Mouse (Mus musculus) limb, embryonic 13.5 days (tissue): ENCODE results near the gene Msmb. TPM values are rescaled to one million over a fixed set of nuclear protein-coding genes. Genes with fewer than 3 reads are reported as not detected.
A peak's percentile ranks its signal among the peaks of the same experiment; 100 is the strongest.

Experiments
- ATAC-seq: fragments of 200-750 bp; cut with Nextera tagmentation; 2 replicates; pipeline ENCODE4 v1.8.0; 2017; ENCODE audit warnings: low read depth, moderate number of reproducible peaks, moderate TSS enrichment; ENCODE audit not compliant: low FRiP score
- H3K27ac ChIP-seq: fragments of 300-500 bp; sonication (generic); 2 replicates; pipeline ENCODE4 v1.5.1; 2015; ENCODE audit warnings: inconsistent platforms, mild to moderate bottlenecking, moderate library complexity
- H3K27me3 ChIP-seq: fragments of 300-500 bp; sonication (generic); 2 replicates; pipeline ENCODE4 v1.6.1; 2015; ENCODE audit warnings: mild to moderate bottlenecking, inconsistent platforms
- H3K36me3 ChIP-seq: fragments of 300-500 bp; sonication (generic); 2 replicates; pipeline ENCODE4 v1.6.1; 2015; ENCODE audit warnings: inconsistent platforms, mild to moderate bottlenecking, moderate library complexity
- H3K4me1 ChIP-seq: fragments of 300-500 bp; sonication (generic); 2 replicates; pipeline ENCODE4 v1.6.1; 2015; ENCODE audit warnings: inconsistent platforms
- H3K4me2 ChIP-seq: fragments of 300-500 bp; sonication (generic); replicated peaks from 2 replicates; pipeline ENCODE4 v1.6.1; 2015; ENCODE audit warnings: inconsistent platforms, mild to moderate bottlenecking, moderate library complexity
- H3K4me3 ChIP-seq: fragments of 300-500 bp; sonication (generic); 2 replicates; pipeline ENCODE4 v1.5.1; 2015; ENCODE audit warnings: moderate library complexity, mild to moderate bottlenecking, inconsistent platforms
- H3K9ac ChIP-seq: fragments of 300-500 bp; sonication (generic); 2 replicates; pipeline ENCODE4 v1.6.1; 2015; ENCODE audit warnings: mild to moderate bottlenecking, inconsistent platforms
- H3K9me3 ChIP-seq: fragments of 300-500 bp; sonication (generic); 2 replicates; pipeline ENCODE4 v1.6.1; 2016; ENCODE audit warnings: inconsistent platforms
- WGBS: fragments of 180-500 bp; shearing (Covaris S2); methylation state at CpG from one replicate; pipeline ENCODE4 v1.1.7; 2015; 5-methylcytosine and 5-hydroxymethylcytosine counted together
- polyA plus RNA-seq: library from polyadenylated mRNA; unstranded; fragments of >200 nt; fragmentation: Nextera tagmentation; extraction: Ambion mirVana; gene quantifications from 2 replicates; pipeline ENCODE4 v1.2.1, GENCODE M21; 2015

The Msmb gene
- polyA plus RNA-seq, 1 experiment from 2014 or later = not detected

DNA sequence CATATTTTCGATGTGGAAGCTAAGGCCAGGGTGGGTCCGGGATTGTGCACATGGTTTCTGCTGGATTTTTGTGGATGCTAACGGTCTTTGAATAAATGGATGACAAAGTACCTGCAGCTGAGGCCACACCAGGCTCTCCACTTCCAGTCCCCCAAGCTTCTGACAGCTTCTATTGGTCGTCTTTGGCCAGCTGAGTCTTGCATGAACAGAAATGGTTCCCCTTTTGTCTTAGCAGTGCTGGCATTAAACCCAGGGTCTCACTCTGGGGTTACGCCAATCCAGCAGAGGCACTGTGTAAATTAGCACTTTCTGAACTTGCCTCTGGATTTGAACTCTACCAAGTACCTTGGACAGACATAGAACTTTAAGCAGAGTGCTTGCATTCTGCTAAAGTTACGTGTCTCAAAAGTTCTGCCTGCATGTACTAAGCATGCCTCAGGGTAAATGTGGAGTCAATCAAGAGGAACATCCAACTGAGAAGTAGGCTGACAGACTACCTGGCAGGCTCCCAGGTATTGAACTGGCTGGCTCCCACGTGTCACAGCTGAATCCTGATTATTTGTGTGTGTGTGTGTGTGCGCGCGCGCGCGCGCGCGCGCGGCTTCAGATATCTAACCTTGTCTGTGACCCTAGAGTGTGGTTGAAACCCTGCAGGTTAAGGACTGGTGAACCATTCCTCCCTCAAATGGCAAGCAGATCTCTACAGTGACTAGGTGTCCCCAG is 10.6 kb downstream of the Msmb start:
- no peaks in the 10 kb centered on the region for H3K4me1 ChIP-seq
- no peak overlapping the region for H3K4me2 ChIP-seq
- no peaks in the 10 kb centered on the region for H3K27me3 ChIP-seq
- H3K4me3 ChIP-seq = no peak overlapping the region
- WGBS = 89% methylated on average over 18 of the region's 18 CpGs
- H3K36me3 ChIP-seq = no peaks in the 10 kb centered on the region
- ATAC-seq = no peak
- no peak overlapping the region for H3K9ac ChIP-seq
- no peak overlapping the region for H3K27ac ChIP-seq
- H3K9me3 ChIP-seq = peaks cover 5% of the 10 kb centered on the region; the same call in 1 of the 2 replicates

GRCm38 (mm10) chr14:32153156-32153555 is 11.3 kb downstream of the Msmb start:
- Histone ChIP-seq H3K9me3 (0 out of 2 replicates have a peak, but pooled peaks cover 3% of the 10 kb centered on the region), H3K4me2 (no peak overlapping the region), H3K27me3 (no peaks in the 10 kb centered on the region), H3K4me1 (no peaks in the 10 kb centered on the region), H3K4me3 (no peak overlapping the region), H3K9ac (no peak overlapping the region), H3K27ac (no peak overlapping the region), H3K36me3 (no peaks in the 10 kb centered on the region)
- WGBS = 96% methylated on average over 2 of the region's 2 CpGs
- no peak for ATAC-seq

DNA sequence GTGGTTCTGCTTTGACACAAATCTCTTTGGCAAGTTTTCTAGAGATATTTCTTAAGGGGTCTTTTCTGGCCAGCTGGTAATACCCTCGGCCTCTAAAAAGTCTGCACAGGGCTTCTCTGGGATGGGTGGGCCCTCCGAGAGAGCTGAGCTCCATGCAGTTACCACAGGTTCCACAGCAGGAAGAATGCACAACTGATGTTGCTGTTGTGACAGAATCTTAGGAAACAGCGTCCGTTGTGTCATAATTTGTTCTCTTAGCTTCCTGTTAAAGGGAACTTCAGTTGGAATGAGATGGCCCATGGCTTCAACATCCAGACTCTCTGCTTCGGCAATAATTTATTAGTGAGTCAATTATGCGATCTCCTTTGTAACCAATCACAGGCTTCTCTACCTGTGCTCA is 12.9 kb downstream of the Msmb start:
- Histone ChIP-seq H3K36me3 (no peaks in the 10 kb centered on the region), H3K4me2 (no peak overlapping the region), H3K9ac (no peak overlapping the region), H3K27me3 (no peaks in the 10 kb centered on the region), H3K27ac (no peak overlapping the region), H3K4me3 (no peak overlapping the region), H3K4me1 (peaks cover 4% of the 10 kb centered on the region; the same call in 1 of the 2 replicates), H3K9me3 (no peaks in the 10 kb centered on the region)
- ATAC-seq = no peak
- 92% methylated on average over 6 of the region's 6 CpGs for WGBS

GRCm38 (mm10) chr14:32159150-32159670 is 17.4 kb downstream of the Msmb start:
- Histone ChIP-seq H3K4me1 (peaks cover 25% of the 10 kb centered on the region), H3K4me3 (peak overlapping the region; percentile 98), H3K36me3 (no peaks in the 10 kb centered on the region), H3K9ac (peak overlapping the region; percentile 95; the same call in 1 of the 2 replicates), H3K27me3 (no peaks in the 10 kb centered on the region), H3K9me3 (no peaks in the 10 kb centered on the region), H3K27ac (peak overlapping the region; percentile 55; the same call in 1 of the 2 replicates), H3K4me2 (peak overlapping the region; percentile 98)
- peak; percentile 42; the same call in 1 of the 2 replicates for ATAC-seq
- 39% methylated on average over 4 of the region's 4 CpGs for WGBS

- no peaks in the 10 kb centered on the region for H3K36me3 ChIP-seq
- ATAC-seq = peak; percentile 97
- under 1% methylated on average over 40 of the region's 40 CpGs for WGBS
- H3K27ac ChIP-seq = peak within 1 kb of the TSS; percentile 56
- H3K4me1 ChIP-seq = peaks cover 28% of the 10 kb centered on the region
- no peaks in the 10 kb centered on the region for H3K27me3 ChIP-seq
- H3K9ac ChIP-seq = peak within 1 kb of the TSS; percentile 95
- H3K9me3 ChIP-seq = no peaks in the 10 kb centered on the region
- H3K4me2 ChIP-seq = peak within 1 kb of the TSS; percentile 98
- H3K4me3 ChIP-seq = peak within 1 kb of the TSS; percentile 98
Measured at GRCm38 (mm10) chr14:32159690-32160246, 17.9 kb downstream of the Msmb start, which contains the start of gene Ncoa4. Gene Ncoa4 (plus strand): TSS chr14:32159865.

DNA sequence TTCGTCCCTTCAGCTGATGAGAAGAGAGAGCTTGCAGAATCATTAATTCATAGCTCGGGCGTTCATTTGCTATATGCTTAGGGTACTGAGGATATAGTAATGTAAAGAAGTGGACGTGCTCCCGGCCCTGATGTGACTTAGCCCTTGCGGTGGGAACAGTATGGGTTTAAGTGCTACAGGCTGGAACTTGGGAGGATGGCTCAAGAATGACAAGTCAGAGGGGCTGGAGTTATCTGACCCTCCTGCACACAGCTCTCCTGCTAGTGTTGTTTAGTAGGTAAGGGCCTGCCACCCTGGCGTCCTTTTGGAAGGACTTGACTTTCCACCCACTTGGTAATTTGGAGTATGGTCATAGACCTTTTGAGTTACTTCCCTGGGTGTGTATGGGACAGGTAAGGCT is 18.7 kb downstream of the Msmb start:
- 35% methylated on average over 7 of the region's 7 CpGs for WGBS
- ATAC-seq = no peak
- H3K27me3 ChIP-seq = no peaks in the 10 kb centered on the region
- peak overlapping the region; percentile 95 for H3K9ac ChIP-seq
- no peaks in the 10 kb centered on the region for H3K9me3 ChIP-seq
- peaks cover 35% of the 10 kb centered on the region for H3K4me1 ChIP-seq
- H3K4me2 ChIP-seq = peak overlapping the region; percentile 98
- peak overlapping the region; percentile 98 for H3K4me3 ChIP-seq
- H3K27ac ChIP-seq = peak overlapping the region; percentile 56; the same call in 1 of the 2 replicates
- H3K36me3 ChIP-seq = no peaks in the 10 kb centered on the region

GRCm38 (mm10) chr14:32161090-32161885 is 19.5 kb downstream of the Msmb start:
- peak overlapping the region; percentile 95 for H3K9ac ChIP-seq
- H3K36me3 ChIP-seq = no peaks in the 10 kb centered on the region
- no peak for ATAC-seq
- no peaks in the 10 kb centered on the region for H3K27me3 ChIP-seq
- peaks cover 38% of the 10 kb centered on the region for H3K4me1 ChIP-seq
- no peaks in the 10 kb centered on the region for H3K9me3 ChIP-seq
- H3K4me2 ChIP-seq = peak overlapping the region; percentile 98
- 86% methylated on average over 12 of the region's 12 CpGs for WGBS
- H3K4me3 ChIP-seq = peak overlapping the region; percentile 98
- no peak overlapping the region for H3K27ac ChIP-seq

DNA sequence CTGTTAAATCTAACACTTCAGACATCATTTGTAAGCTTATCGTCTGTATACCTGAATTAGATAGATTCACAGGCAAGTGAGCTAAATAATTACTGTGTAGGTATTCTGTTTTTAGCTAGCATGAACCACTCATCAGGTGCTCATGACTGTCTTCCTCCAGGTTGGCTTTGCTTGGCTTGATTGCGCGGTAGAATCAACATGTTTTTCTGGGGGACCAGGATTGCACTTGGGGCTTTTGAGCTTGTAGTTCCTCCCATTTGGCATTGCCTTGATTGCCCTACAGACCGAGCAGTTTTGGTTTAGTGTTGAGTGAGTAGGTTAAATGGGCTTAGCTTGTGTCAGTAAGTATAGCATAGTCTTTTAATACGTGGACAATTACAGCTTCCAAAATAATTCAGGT is 20.4 kb downstream of the Msmb start:
- Histone ChIP-seq H3K4me3 (no peak overlapping the region), H3K4me1 (peaks cover 42% of the 10 kb centered on the region), H3K27me3 (no peaks in the 10 kb centered on the region), H3K4me2 (no peak overlapping the region), H3K9ac (no peak overlapping the region), H3K36me3 (no peaks in the 10 kb centered on the region), H3K27ac (no peak overlapping the region), H3K9me3 (no peaks in the 10 kb centered on the region)
- 89% methylated on average over 5 of the region's 5 CpGs for WGBS
- ATAC-seq = no peak

DNA sequence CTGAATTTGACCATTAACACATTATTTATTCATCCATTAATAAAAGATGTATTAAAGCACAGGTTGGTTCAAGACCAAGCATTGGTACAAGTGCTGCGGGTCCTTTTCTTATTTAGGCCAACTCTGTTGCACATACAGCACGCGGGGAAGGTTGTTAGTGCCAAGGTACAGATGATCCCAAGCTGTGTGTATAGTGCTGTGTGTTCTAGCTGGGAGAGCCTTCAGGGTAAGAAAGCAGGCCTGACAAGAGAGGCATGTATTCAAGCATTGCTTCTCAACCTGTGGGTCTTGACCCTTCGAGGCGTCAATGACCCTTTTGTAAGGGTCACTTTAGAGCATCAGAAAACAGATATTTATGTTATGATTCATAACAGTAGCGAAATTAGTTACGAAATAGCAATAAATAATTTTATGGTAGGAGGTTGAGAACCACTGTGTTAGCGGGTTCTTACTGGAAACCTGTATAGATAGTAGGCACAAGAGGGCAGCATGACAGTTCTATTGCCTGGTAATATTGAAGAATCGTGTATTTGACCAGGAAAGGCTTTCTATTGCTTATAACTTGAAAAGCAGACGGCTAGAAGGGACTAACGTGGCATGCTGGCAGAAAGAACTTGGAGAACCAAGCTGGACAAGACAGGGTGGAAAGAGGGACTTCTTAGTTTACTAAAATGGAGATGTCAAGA is 21.5 kb downstream of the Msmb start:
- Histone ChIP-seq H3K4me1 (peaks cover 42% of the 10 kb centered on the region), H3K27me3 (no peaks in the 10 kb centered on the region), H3K27ac (no peak overlapping the region), H3K4me3 (no peak overlapping the region), H3K36me3 (no peaks in the 10 kb centered on the region), H3K9me3 (no peaks in the 10 kb centered on the region), H3K9ac (no peak overlapping the region), H3K4me2 (no peak overlapping the region)
- 90% methylated on average over 11 of the region's 11 CpGs for WGBS
- no peak for ATAC-seq

GRCm38 (mm10) chr14:32164173-32165051 is 22.6 kb downstream of the Msmb start:
- H3K4me1 ChIP-seq = peaks cover 38% of the 10 kb centered on the region
- WGBS = 57% methylated on average over 8 of the region's 8 CpGs
- no peak for ATAC-seq
- H3K27ac ChIP-seq = no peak overlapping the region
- no peaks in the 10 kb centered on the region for H3K36me3 ChIP-seq
- H3K4me3 ChIP-seq = no peak overlapping the region
- H3K9ac ChIP-seq = no peak overlapping the region
- peak overlapping the region; percentile 94 for H3K4me2 ChIP-seq
- H3K27me3 ChIP-seq = no peaks in the 10 kb centered on the region
- H3K9me3 ChIP-seq = no peaks in the 10 kb centered on the region
